Mouse (Mus musculus): ENCODE measurements around the gene Pkn3. TPM values are rescaled to one million over a fixed set of nuclear protein-coding genes. Genes with fewer than 3 reads are reported as not detected.

Pkn3 gene
- polyA plus RNA-seq, 1 experiment from 2014 or later: 2.3 TPM

DNA sequence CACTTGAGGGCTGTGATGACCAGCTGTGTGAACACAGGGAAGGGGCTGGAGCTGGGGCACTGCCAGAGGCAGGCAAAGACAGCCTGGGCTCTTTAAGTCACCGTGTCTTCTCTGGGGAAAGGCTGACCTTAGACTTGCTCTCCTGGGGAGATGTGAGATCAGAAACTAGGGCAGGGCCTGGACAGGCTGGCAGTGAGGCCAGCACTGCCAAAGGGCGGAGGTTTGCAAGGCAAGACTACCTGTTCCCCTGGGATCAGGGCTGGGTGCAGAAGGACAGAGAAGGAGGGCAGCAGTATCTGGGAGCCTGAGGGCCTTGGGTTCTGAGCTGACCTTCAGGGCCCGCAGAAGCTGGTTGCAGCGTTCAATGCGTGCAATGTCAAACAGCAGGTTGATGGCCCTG lies 30.2 kb downstream of the Pkn3 start:
- 84% methylated on average over 5 of the region's 5 CpGs for WGBS (ENCODE audit: insufficient replicate concordance)

GRCm38 (mm10) chr2:30108260-30108659 lies 30.8 kb downstream of the Pkn3 start:
- Histone ChIP-seq H3K9me3 (replicated peaks) (no peaks in the 10 kb centered on the region), H3K36me3 (replicated peaks) (peaks cover 38% of the 10 kb centered on the region), H3K9ac (no peak overlapping the region), H3K27me3 (no peaks in the 10 kb centered on the region), H3K4me1 (replicated peaks) (peaks cover 36% of the 10 kb centered on the region), H3K27ac (replicated peaks) (no peak overlapping the region), H3K4me3 (replicated peaks) (no peak overlapping the region), H3K4me2 (no peak overlapping the region)
- WGBS (ENCODE audit: insufficient replicate concordance): 66% methylated on average over 4 of the region's 4 CpGs
- no peak for ATAC-seq (ENCODE audit: insufficient read depth)

More for the DNA sequence above, 30.2 kb downstream of the Pkn3 start:
- no peaks in the 10 kb centered on the region for H3K9me3 ChIP-seq (replicated peaks)
- peaks cover 40% of the 10 kb centered on the region for H3K36me3 ChIP-seq (replicated peaks)
- peaks cover 30% of the 10 kb centered on the region for H3K4me1 ChIP-seq (replicated peaks)
- ATAC-seq (ENCODE audit: insufficient read depth): no peak
- no peaks in the 10 kb centered on the region for H3K27me3 ChIP-seq
- no peak overlapping the region for H3K27ac ChIP-seq (replicated peaks)
- H3K9ac ChIP-seq: no peak overlapping the region
- no peak overlapping the region for H3K4me3 ChIP-seq (replicated peaks)
- H3K4me2 ChIP-seq: no peak overlapping the region

- H3K27me3 ChIP-seq: no peaks in the 10 kb centered on the region
- peaks cover 26% of the 10 kb centered on the region for H3K36me3 ChIP-seq (replicated peaks)
- no peak overlapping the region for H3K4me3 ChIP-seq (replicated peaks)
- H3K9ac ChIP-seq: no peak overlapping the region
- peaks cover 39% of the 10 kb centered on the region for H3K4me1 ChIP-seq (replicated peaks)
- H3K4me2 ChIP-seq: no peak overlapping the region
- 21% methylated on average over 2 of the region's 2 CpGs for WGBS (ENCODE audit: insufficient replicate concordance)
- H3K27ac ChIP-seq (replicated peaks): no peak overlapping the region
- H3K9me3 ChIP-seq (replicated peaks): no peaks in the 10 kb centered on the region
- peak; percentile 75 for ATAC-seq (ENCODE audit: insufficient read depth)
Observed at GRCm38 (mm10) chr2:30111500-30111899, 34.0 kb downstream of the Pkn3 start.

DNA sequence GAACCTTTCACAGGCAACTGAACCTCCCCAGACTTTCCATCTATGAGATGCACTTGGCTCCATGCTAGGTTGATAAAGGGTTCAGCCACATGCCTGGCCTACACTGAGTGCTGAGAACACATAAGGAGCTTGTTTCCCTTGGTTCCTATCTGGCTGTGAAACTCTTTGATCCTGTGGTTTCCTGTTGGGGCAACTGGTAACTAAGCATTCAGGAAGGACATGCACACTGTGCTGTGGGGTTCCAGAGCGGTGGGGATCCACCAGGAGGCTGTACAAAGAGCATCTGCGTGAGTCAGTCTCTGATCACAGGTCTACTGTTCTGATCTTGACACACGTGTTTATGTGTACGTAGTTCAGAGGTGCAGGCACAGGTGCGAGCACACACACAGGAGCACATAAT lies 35.1 kb downstream of the Pkn3 start:
- H3K4me1 ChIP-seq (replicated peaks): peaks cover 39% of the 10 kb centered on the region
- no peak for ATAC-seq (ENCODE audit: insufficient read depth)
- 29% methylated on average over 5 of the region's 5 CpGs for WGBS (ENCODE audit: insufficient replicate concordance)
- no peaks in the 10 kb centered on the region for H3K9me3 ChIP-seq (replicated peaks)
- H3K27me3 ChIP-seq: no peaks in the 10 kb centered on the region
- H3K27ac ChIP-seq (replicated peaks): no peak overlapping the region
- H3K36me3 ChIP-seq (replicated peaks): peaks cover 21% of the 10 kb centered on the region
- H3K9ac ChIP-seq: no peak overlapping the region
- H3K4me2 ChIP-seq: no peak overlapping the region
- no peak overlapping the region for H3K4me3 ChIP-seq (replicated peaks)

GRCm38 (mm10) chr2:30119641-30120051 lies 42.2 kb downstream of the Pkn3 start:
- 67% methylated on average over 6 of the region's 6 CpGs for WGBS (ENCODE audit: insufficient replicate concordance)
- Histone ChIP-seq H3K9ac (no peak overlapping the region), H3K9me3 (replicated peaks) (no peaks in the 10 kb centered on the region), H3K4me2 (no peak overlapping the region), H3K4me3 (replicated peaks) (no peak overlapping the region), H3K4me1 (replicated peaks) (peaks cover 19% of the 10 kb centered on the region), H3K27ac (replicated peaks) (no peak overlapping the region), H3K27me3 (no peaks in the 10 kb centered on the region), H3K36me3 (replicated peaks) (no peaks in the 10 kb centered on the region)
- ATAC-seq (ENCODE audit: insufficient read depth): no peak

- no peak overlapping the region for H3K4me3 ChIP-seq (replicated peaks)
Observed at GRCm38 (mm10) chr2:30120269-30120668, 42.8 kb downstream of the Pkn3 start.

GRCm38 (mm10) chr2:30122766-30123165 lies 45.3 kb downstream of the Pkn3 start:
- Histone ChIP-seq H3K27ac (replicated peaks) (peak overlapping the region; percentile 91; the same call in 1 of the 2 replicates), H3K9me3 (replicated peaks) (no peaks in the 10 kb centered on the region), H3K9ac (peak overlapping the region; percentile 79; the same call in 1 of the 2 replicates), H3K4me3 (replicated peaks) (no peak overlapping the region), H3K4me2 (peak overlapping the region; percentile 79), H3K36me3 (replicated peaks) (no peaks in the 10 kb centered on the region), H3K27me3 (no peaks in the 10 kb centered on the region), H3K4me1 (replicated peaks) (peaks cover 27% of the 10 kb centered on the region)
- ATAC-seq (ENCODE audit: insufficient read depth): no peak
- 75% methylated on average over 5 of the region's 5 CpGs for WGBS (ENCODE audit: insufficient replicate concordance)

More at GRCm38 (mm10) chr2:30120269-30120668, 42.8 kb downstream of the Pkn3 start:
- Histone ChIP-seq H3K9me3 (replicated peaks) (no peaks in the 10 kb centered on the region), H3K36me3 (replicated peaks) (no peaks in the 10 kb centered on the region), H3K27me3 (no peaks in the 10 kb centered on the region), H3K9ac (no peak overlapping the region), H3K4me2 (no peak overlapping the region), H3K27ac (replicated peaks) (no peak overlapping the region), H3K4me1 (replicated peaks) (peaks cover 25% of the 10 kb centered on the region)
- no peak for ATAC-seq (ENCODE audit: insufficient read depth)
- WGBS (ENCODE audit: insufficient replicate concordance): 78% methylated on average over 4 of the region's 4 CpGs

DNA sequence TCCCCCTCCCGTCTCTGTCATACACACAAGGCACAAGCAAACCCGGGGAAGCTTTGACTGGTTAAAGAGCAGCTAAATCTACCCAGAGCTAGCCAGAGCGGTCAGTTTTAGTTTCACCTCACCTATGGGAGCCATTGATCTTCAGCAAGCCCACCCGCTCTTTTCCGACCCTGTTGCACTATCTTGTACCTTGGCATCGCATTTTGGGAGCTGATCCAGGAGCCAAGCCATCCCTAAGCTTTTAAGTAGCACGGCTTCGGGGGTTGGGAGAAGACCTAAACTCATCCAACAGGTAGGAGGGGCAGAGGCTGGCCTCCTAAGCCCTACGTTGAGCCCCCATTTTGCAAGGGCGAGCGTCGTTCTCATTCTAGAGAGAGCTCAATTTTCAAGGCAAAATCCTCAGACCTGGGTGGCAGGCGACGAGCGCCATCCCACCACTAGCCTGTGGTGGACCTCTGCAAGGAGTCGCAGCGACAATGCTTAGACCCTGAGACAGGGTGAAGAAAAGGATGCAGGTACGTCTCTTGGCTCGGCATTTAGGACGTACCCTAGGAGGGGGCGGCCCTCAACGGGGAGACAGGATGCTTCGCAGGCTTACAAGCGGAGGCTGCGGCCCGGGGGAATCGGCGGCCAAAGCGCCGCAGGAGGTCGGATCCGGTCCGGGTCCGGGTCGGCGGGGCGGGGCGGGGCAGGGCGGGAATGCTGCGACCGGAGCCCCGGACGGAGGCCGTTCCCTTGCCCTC lies 46.4 kb downstream of the Pkn3 start:
- peak overlapping the region; percentile 79 for H3K9ac ChIP-seq
- peaks cover 27% of the 10 kb centered on the region for H3K4me1 ChIP-seq (replicated peaks)
- no peaks in the 10 kb centered on the region for H3K36me3 ChIP-seq (replicated peaks)
- H3K4me2 ChIP-seq: peak overlapping the region; percentile 79
- H3K9me3 ChIP-seq (replicated peaks): no peaks in the 10 kb centered on the region
- 2% methylated on average over 43 of the region's 44 CpGs for WGBS (ENCODE audit: insufficient replicate concordance)
- H3K27me3 ChIP-seq: no peaks in the 10 kb centered on the region
- peak overlapping the region; percentile 65 for H3K4me3 ChIP-seq (replicated peaks)
- peak overlapping the region; percentile 91 for H3K27ac ChIP-seq (replicated peaks)
- ATAC-seq (ENCODE audit: insufficient read depth): peak; percentile 50; the same call in 1 of the 2 replicates

DNA sequence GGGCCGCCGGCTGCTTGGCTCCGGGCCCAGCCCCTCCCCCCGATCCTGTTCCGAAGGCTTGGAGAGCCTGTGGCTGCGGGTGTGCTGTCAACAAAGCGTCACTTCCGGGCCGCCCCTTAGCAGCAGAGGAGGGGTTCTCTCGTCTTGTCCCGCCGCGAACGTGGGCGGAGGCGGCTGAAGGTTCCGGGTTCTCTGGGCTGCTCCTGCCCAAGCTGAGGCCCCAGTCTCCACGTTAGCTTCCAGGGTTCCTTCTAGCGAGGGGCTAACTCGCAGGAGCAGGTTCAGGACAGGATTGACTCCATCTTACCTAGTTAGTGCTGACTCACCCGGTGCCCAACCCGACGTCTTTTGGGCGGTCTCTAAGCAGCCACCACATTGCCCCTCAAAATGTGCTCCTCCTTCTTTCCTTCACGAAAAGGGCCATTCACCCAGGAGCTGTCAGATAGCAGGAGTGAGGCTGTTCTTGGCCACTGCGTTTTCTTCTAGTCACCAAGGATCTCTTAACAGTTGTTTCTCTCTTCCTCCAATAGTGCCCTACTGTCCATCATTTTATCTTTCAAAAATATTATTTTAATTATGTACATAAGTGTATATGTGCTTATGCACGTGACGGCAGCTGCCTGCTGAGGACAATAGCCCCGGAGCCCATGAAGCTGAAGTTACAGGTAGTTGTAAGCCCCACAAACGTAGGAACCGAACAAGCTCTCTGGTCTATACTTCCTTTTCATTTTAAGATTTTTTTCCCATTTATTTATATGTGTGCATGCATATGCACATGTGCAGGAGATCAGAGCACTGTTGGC lies 47.2 kb downstream of the Pkn3 start, which contains the start of gene Zer1:
TSS of gene Zer1 (minus strand) at position 114 of the 803 bp plus-strand sequence.
- H3K9ac ChIP-seq: peak within 1 kb of the TSS; percentile 79
- H3K9me3 ChIP-seq (replicated peaks): no peaks in the 10 kb centered on the region
- H3K27ac ChIP-seq (replicated peaks): peak within 1 kb of the TSS; percentile 91
- 11% methylated on average over 31 of the region's 31 CpGs for WGBS (ENCODE audit: insufficient replicate concordance)
- H3K4me2 ChIP-seq: peak within 1 kb of the TSS; percentile 79
- no peaks in the 10 kb centered on the region for H3K27me3 ChIP-seq
- peaks cover 30% of the 10 kb centered on the region for H3K4me1 ChIP-seq (replicated peaks)
- peak; percentile 97 for ATAC-seq (ENCODE audit: insufficient read depth)
- no peaks in the 10 kb centered on the region for H3K36me3 ChIP-seq (replicated peaks)
- peak within 1 kb of the TSS; percentile 65 for H3K4me3 ChIP-seq (replicated peaks)

DNA sequence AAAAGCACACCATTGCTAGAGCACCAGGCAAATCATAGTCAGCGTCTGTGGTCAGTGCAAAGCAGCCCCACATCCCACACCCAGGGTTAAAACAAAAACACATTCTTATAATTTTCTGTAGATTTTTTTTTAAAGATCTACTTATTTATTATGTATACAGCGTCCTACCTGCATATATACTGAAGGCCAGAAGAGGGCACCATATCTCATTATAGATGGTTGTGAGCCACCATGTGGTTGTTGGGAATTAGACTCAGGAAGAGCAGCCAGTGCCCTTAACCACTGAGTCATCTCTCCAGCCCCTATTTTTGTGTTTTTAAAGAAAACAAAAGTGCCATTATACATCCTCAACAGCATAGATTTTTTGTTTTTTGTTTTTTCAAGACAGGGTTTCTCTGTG lies 51.3 kb downstream of the Pkn3 start:
- WGBS (ENCODE audit: insufficient replicate concordance): 26% methylated on average over 2 of the region's 2 CpGs
- peaks cover 33% of the 10 kb centered on the region for H3K4me1 ChIP-seq (replicated peaks)
- H3K4me3 ChIP-seq (replicated peaks): no peak overlapping the region
- H3K27ac ChIP-seq (replicated peaks): no peak overlapping the region
- H3K4me2 ChIP-seq: no peak overlapping the region
- H3K36me3 ChIP-seq (replicated peaks): no peaks in the 10 kb centered on the region
- ATAC-seq (ENCODE audit: insufficient read depth): no peak
- H3K9ac ChIP-seq: no peak overlapping the region
- H3K27me3 ChIP-seq: no peaks in the 10 kb centered on the region
- no peaks in the 10 kb centered on the region for H3K9me3 ChIP-seq (replicated peaks)

GRCm38 (mm10) chr2:30130156-30130555 lies 52.7 kb downstream of the Pkn3 start:
- Histone ChIP-seq H3K4me3 (replicated peaks) (no peak overlapping the region), H3K9ac (no peak overlapping the region), H3K36me3 (replicated peaks) (no peaks in the 10 kb centered on the region), H3K4me2 (no peak overlapping the region), H3K27me3 (no peaks in the 10 kb centered on the region), H3K9me3 (replicated peaks) (no peaks in the 10 kb centered on the region), H3K4me1 (replicated peaks) (peaks cover 37% of the 10 kb centered on the region), H3K27ac (replicated peaks) (no peak overlapping the region)
- WGBS (ENCODE audit: insufficient replicate concordance): 77% methylated on average over 4 of the region's 4 CpGs
- ATAC-seq (ENCODE audit: insufficient read depth): no peak
